8 mouse cellular contexts compared by ENCODE assay signal in the genomic region with DNA sequence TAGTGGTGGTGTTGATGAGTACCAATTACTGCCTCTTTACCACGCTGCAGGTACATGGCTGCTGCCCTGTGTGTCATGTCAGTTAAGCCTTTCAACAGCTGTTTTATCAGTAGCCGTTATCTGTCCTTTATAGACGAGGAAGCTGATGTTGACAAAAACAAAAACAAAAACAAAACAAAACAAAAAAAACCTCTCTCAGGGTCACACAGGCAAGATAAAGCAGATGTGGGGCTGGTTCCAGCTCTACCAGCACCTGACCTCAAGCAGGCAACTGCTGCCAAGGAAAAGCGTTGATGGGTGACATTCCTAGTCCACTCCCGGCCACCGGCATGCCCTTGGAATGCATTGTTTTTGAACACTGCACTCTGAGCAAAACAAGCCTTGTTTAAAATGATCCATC.
DNase-seq lines count a peak whose midpoint lies in the region; ATAC-seq lines count a peak whose summit lies in the region.

No protein-coding gene starts in this region.

- H3K36me3 ChIP-seq in heart, embryonic 15.5 days: no peaks in the 10 kb centered on the region
- H3K36me3 ChIP-seq in limb, embryonic 13.5 days: no peaks in the 10 kb centered on the region; the same call in 1 of the 2 replicates

- 14% methylated on average over 6 of the region's 6 CpGs for WGBS in heart, embryonic 15.5 days
- WGBS in limb, embryonic 13.5 days: 41% methylated on average over 6 of the region's 6 CpGs

- ATAC-seq in heart, embryonic 15.5 days (replicated peaks; ENCODE audit: insufficient number of reproducible peaks, insufficient read depth, low FRiP score, low read depth): peak; percentile 38; the same call in 1 of the 2 replicates
- no peak for ATAC-seq in limb, embryonic 13.5 days (ENCODE audit: low FRiP score, low read depth)
- no peak for ATAC-seq in erythroid progenitor cell, adult 5-6 weeks (replicated peaks; ENCODE audit: low FRiP score, poor library complexity, severe bottlenecking)

- H3K27me3 ChIP-seq in heart, embryonic 15.5 days: no peaks in the 10 kb centered on the region
- H3K27me3 ChIP-seq in limb, embryonic 13.5 days: no peaks in the 10 kb centered on the region

- peaks cover 39% of the 10 kb centered on the region for H3K4me1 ChIP-seq in heart, embryonic 15.5 days (replicated peaks)
- H3K4me1 ChIP-seq in limb, embryonic 13.5 days: peaks cover 45% of the 10 kb centered on the region

- no peaks in the 10 kb centered on the region for H3K9me3 ChIP-seq in heart, embryonic 15.5 days (replicated peaks)
- no peaks in the 10 kb centered on the region for H3K9me3 ChIP-seq in limb, embryonic 13.5 days

- peak overlapping the region; percentile 54 for H3K4me2 ChIP-seq in heart, embryonic 15.5 days
- H3K4me2 ChIP-seq in limb, embryonic 13.5 days (replicated peaks): 0 out of 2 replicates have a peak overlapping the region, but pooled peaks have one; percentile 46

- H3K9ac ChIP-seq in heart, embryonic 15.5 days: no peak overlapping the region
- H3K9ac ChIP-seq in limb, embryonic 13.5 days: no peak overlapping the region

- H3K4me3 ChIP-seq in heart, embryonic 15.5 days: peak overlapping the region; percentile 36
- H3K4me3 ChIP-seq in limb, embryonic 13.5 days: no peak overlapping the region

- peak; percentile 58 for DNase-seq in ovary, postnatal 36 days (ENCODE audit: low spot score)
- no peak for DNase-seq in ovary, postnatal 14 days (ENCODE audit: low spot score)
- DNase-seq in cerebellum, adult 18-20 months: no peak
- DNase-seq in left cerebral cortex, adult 11 months (ENCODE audit: low spot score): no peak
- DNase-seq in spleen, postnatal 14 days (ENCODE audit: low spot score in 2 of 2): no peak

- peak overlapping the region; percentile 89 for H3K27ac ChIP-seq in heart, embryonic 15.5 days
- peak overlapping the region; percentile 40; the same call in 1 of the 2 replicates for H3K27ac ChIP-seq in limb, embryonic 13.5 days
